Mouse (Mus musculus): ENCODE results near the gene Slc35b1. TPM values are rescaled to one million over a fixed set of nuclear protein-coding genes. Genes with fewer than 3 reads are reported as not detected.
A peak's percentile ranks its signal among the peaks of the same experiment; 100 is the strongest.
"Not testable (repeated sequence)": the region's sequence is repeated elsewhere in the genome, so short reads cannot be mapped to it uniquely, and the experiment has no call there.

Slc35b1 gene
- polyA plus RNA-seq, 1 experiment from 2014 or later: 130 TPM

DNA sequence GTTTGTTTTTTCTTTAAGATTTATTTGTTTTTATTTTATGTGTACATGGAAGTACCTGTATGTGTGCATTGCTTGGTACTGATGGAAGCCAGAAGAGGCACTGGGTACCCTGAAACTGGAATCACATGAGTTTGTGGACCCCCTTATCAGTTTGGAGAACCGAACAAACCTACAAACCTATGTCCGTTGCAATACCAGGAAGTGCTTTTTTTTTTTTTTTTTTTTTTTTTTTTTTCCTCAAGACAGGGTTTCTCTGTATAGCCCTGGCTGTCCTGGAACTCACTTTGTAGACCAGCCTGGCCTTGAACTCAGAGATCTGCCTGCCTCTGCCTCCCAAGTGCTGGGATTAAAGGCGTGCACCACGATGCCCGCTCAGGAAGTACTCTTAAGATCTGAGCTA, 21.9 kb downstream of the Slc35b1 start:
- not testable (repeated sequence) for ATAC-seq (ENCODE audit: low FRiP score); H3K27me3 ChIP-seq (ENCODE audit: control insufficient read depth, insufficient read depth, low read length); H3K27ac ChIP-seq (ENCODE audit: low read depth, low read length); H3K9me3 ChIP-seq (ENCODE audit: control insufficient read depth, low read length); H3K4me3 ChIP-seq (ENCODE audit: low read depth, low read length); H3K9ac ChIP-seq (ENCODE audit: low read length); H3K4me1 ChIP-seq (ENCODE audit: control insufficient read depth, insufficient read depth, low read length); H3K36me3 ChIP-seq (ENCODE audit: control insufficient read depth, insufficient read depth, low read length); H3K4me2 ChIP-seq; DNase-seq (ENCODE audit: low spot score, missing footprints)
- WGBS: 91% methylated on average over 5 of the region's 5 CpGs

GRCm38 (mm10) chr11:95409450-95410112, 25.1 kb downstream of the Slc35b1 start:
- Histone ChIP-seq H3K9ac (ENCODE audit: low read length) (no peak overlapping the region), H3K27me3 (ENCODE audit: control insufficient read depth, insufficient read depth, low read length) (peaks cover 6% of the 10 kb centered on the region; the same call in 1 of the 2 replicates), H3K27ac (ENCODE audit: low read depth, low read length) (no peak overlapping the region), H3K4me1 (ENCODE audit: control insufficient read depth, insufficient read depth, low read length) (no peaks in the 10 kb centered on the region), H3K9me3 (ENCODE audit: control insufficient read depth, low read length) (no peaks in the 10 kb centered on the region), H3K4me2 (no peak overlapping the region), H3K4me3 (ENCODE audit: low read depth, low read length) (no peak overlapping the region), H3K36me3 (ENCODE audit: control insufficient read depth, insufficient read depth, low read length) (no peaks in the 10 kb centered on the region)
- ATAC-seq (ENCODE audit: low FRiP score): no peak
- WGBS: 87% methylated on average over 10 of the region's 10 CpGs
- DNase-seq (ENCODE audit: low spot score, missing footprints): no peak

DNA sequence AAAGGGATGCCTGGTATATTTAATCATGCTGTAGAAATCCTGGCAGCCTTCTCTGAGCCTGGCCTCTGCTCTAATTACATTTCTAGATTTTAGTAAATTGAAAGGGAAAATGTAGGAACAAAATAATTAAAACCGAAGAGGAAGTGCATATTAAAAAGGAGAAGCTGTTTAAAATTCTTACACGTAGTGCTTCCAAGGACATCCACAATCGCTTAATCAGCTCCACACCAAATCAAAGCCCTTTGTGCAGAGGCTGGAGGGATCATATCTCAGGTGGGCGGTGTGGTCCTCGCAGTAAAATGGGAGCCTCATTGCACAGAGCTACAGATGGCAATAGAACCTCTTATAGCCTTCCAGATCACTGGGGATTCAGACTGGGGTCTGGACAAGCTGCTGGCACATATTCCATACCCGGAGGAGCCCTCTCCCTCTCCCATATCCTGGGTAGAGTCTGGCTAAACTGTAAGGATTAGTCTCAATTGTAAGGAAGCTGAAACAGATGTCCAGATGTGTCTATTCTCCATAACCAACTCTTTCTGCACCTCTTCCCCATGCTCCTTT, 27.0 kb downstream of the Slc35b1 start:
- H3K9me3 ChIP-seq (ENCODE audit: control insufficient read depth, low read length): no peaks in the 10 kb centered on the region
- H3K27me3 ChIP-seq (ENCODE audit: control insufficient read depth, insufficient read depth, low read length): peaks cover 6% of the 10 kb centered on the region; the same call in 1 of the 2 replicates
- no peak overlapping the region for H3K4me2 ChIP-seq
- H3K4me3 ChIP-seq (ENCODE audit: low read depth, low read length): no peak overlapping the region
- H3K9ac ChIP-seq (ENCODE audit: low read length): no peak overlapping the region
- H3K36me3 ChIP-seq (ENCODE audit: control insufficient read depth, insufficient read depth, low read length): no peaks in the 10 kb centered on the region
- 75% methylated on average over 6 of the region's 6 CpGs for WGBS
- H3K27ac ChIP-seq (ENCODE audit: low read depth, low read length): no peak overlapping the region
- peaks cover 11% of the 10 kb centered on the region for H3K4me1 ChIP-seq (ENCODE audit: control insufficient read depth, insufficient read depth, low read length)
- ATAC-seq (ENCODE audit: low FRiP score) (no peak), DNase-seq (ENCODE audit: low spot score, missing footprints) (no peak)

GRCm38 (mm10) chr11:95412615-95413014, 28.1 kb downstream of the Slc35b1 start:
- H3K4me1 ChIP-seq (ENCODE audit: control insufficient read depth, insufficient read depth, low read length): peaks cover 19% of the 10 kb centered on the region

GRCm38 (mm10) chr11:95413641-95414535, 29.4 kb downstream of the Slc35b1 start, which contains the start of gene Spop:
Gene Spop (plus strand): TSS chr11:95414080.
- 2% methylated on average over 45 of the region's 58 CpGs for WGBS
- ATAC-seq (ENCODE audit: low FRiP score): peak; percentile 83
- peaks cover 19% of the 10 kb centered on the region for H3K4me1 ChIP-seq (ENCODE audit: control insufficient read depth, insufficient read depth, low read length)

More at GRCm38 (mm10) chr11:95412615-95413014, 28.1 kb downstream of the Slc35b1 start:
- Histone ChIP-seq H3K9ac (ENCODE audit: low read length) (no peak overlapping the region), H3K4me2 (no peak overlapping the region), H3K4me3 (ENCODE audit: low read depth, low read length) (no peak overlapping the region), H3K9me3 (ENCODE audit: control insufficient read depth, low read length) (no peaks in the 10 kb centered on the region), H3K36me3 (ENCODE audit: control insufficient read depth, insufficient read depth, low read length) (no peaks in the 10 kb centered on the region), H3K27me3 (ENCODE audit: control insufficient read depth, insufficient read depth, low read length) (peaks cover 6% of the 10 kb centered on the region; the same call in 1 of the 2 replicates), H3K27ac (ENCODE audit: low read depth, low read length) (no peak overlapping the region)
- ATAC-seq (ENCODE audit: low FRiP score) (no peak), DNase-seq (ENCODE audit: low spot score, missing footprints) (no peak)
- 76% methylated on average over 3 of the region's 3 CpGs for WGBS

GRCm38 (mm10) chr11:95414536-95415161, 30.2 kb downstream of the Slc35b1 start:
- peak overlapping the region; percentile 77 for H3K9ac ChIP-seq (ENCODE audit: low read length)
- H3K36me3 ChIP-seq (ENCODE audit: control insufficient read depth, insufficient read depth, low read length): 0 out of 2 replicates have a peak, but pooled peaks cover 3% of the 10 kb centered on the region
- peak overlapping the region; percentile 91 for H3K27ac ChIP-seq (ENCODE audit: low read depth, low read length)
- peak; percentile 92 for ATAC-seq (ENCODE audit: low FRiP score)
- H3K4me2 ChIP-seq: peak overlapping the region; percentile 83
- H3K4me3 ChIP-seq (ENCODE audit: low read depth, low read length): peak overlapping the region; percentile 57
- peaks cover 6% of the 10 kb centered on the region; the same call in 1 of the 2 replicates for H3K27me3 ChIP-seq (ENCODE audit: control insufficient read depth, insufficient read depth, low read length)
- peaks cover 19% of the 10 kb centered on the region for H3K4me1 ChIP-seq (ENCODE audit: control insufficient read depth, insufficient read depth, low read length)
- DNase-seq (ENCODE audit: low spot score, missing footprints): peak; percentile 99
- no peaks in the 10 kb centered on the region for H3K9me3 ChIP-seq (ENCODE audit: control insufficient read depth, low read length)
- WGBS: under 1% methylated on average over 28 of the region's 28 CpGs

More at GRCm38 (mm10) chr11:95413641-95414535, 29.4 kb downstream of the Slc35b1 start, which contains the start of gene Spop:
- peak within 1 kb of the TSS; percentile 83 for H3K4me2 ChIP-seq
- H3K9me3 ChIP-seq (ENCODE audit: control insufficient read depth, low read length): no peaks in the 10 kb centered on the region
- peak within 1 kb of the TSS; percentile 57 for H3K4me3 ChIP-seq (ENCODE audit: low read depth, low read length)
- peak within 1 kb of the TSS; percentile 77 for H3K9ac ChIP-seq (ENCODE audit: low read length)
- H3K36me3 ChIP-seq (ENCODE audit: control insufficient read depth, insufficient read depth, low read length): 0 out of 2 replicates have a peak, but pooled peaks cover 3% of the 10 kb centered on the region
- DNase-seq (ENCODE audit: low spot score, missing footprints): peak; percentile 99
- H3K27me3 ChIP-seq (ENCODE audit: control insufficient read depth, insufficient read depth, low read length): peaks cover 6% of the 10 kb centered on the region; the same call in 1 of the 2 replicates
- peak within 1 kb of the TSS; percentile 91 for H3K27ac ChIP-seq (ENCODE audit: low read depth, low read length)

DNA sequence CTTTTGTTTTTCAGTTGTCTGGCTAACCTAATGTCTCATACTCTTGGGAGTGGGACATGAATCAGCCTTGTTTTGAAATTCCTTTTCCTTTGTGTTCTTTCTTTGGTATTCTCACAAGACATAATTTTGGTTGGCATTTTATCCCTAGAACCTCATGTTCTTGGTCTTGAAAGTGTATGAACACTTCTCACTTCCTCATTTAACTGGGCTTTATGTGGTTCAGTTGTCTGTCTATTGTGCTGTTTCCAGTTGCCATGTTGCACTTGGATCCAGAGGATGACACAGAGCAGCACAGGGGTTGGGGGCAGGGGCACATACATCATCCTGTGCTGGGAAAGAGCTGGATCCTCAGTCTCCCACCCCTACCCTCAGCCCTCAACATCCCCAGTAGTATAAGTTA, 31.4 kb downstream of the Slc35b1 start:
- H3K9ac ChIP-seq (ENCODE audit: low read length): peak overlapping the region; percentile 39; the same call in 1 of the 2 replicates
- peaks cover 6% of the 10 kb centered on the region; the same call in 1 of the 2 replicates for H3K27me3 ChIP-seq (ENCODE audit: control insufficient read depth, insufficient read depth, low read length)
- H3K4me2 ChIP-seq: peak overlapping the region; percentile 83
- peak overlapping the region; percentile 57 for H3K4me3 ChIP-seq (ENCODE audit: low read depth, low read length)
- H3K9me3 ChIP-seq (ENCODE audit: control insufficient read depth, low read length): no peaks in the 10 kb centered on the region
- DNase-seq (ENCODE audit: low spot score, missing footprints) (no peak), ATAC-seq (ENCODE audit: low FRiP score) (no peak)
- H3K36me3 ChIP-seq (ENCODE audit: control insufficient read depth, insufficient read depth, low read length): 0 out of 2 replicates have a peak, but pooled peaks cover 3% of the 10 kb centered on the region
- H3K4me1 ChIP-seq (ENCODE audit: control insufficient read depth, insufficient read depth, low read length): peaks cover 19% of the 10 kb centered on the region
- H3K27ac ChIP-seq (ENCODE audit: low read depth, low read length): peak overlapping the region; percentile 91

- no peak for ATAC-seq (ENCODE audit: low FRiP score)
- Histone ChIP-seq H3K27me3 (ENCODE audit: control insufficient read depth, insufficient read depth, low read length) (peaks cover 6% of the 10 kb centered on the region; the same call in 1 of the 2 replicates), H3K36me3 (ENCODE audit: control insufficient read depth, insufficient read depth, low read length) (0 out of 2 replicates have a peak, but pooled peaks cover 3% of the 10 kb centered on the region), H3K4me1 (ENCODE audit: control insufficient read depth, insufficient read depth, low read length) (peaks cover 19% of the 10 kb centered on the region), H3K27ac (ENCODE audit: low read depth, low read length) (no peak overlapping the region), H3K4me2 (no peak overlapping the region), H3K4me3 (ENCODE audit: low read depth, low read length) (no peak overlapping the region), H3K9me3 (ENCODE audit: control insufficient read depth, low read length) (no peaks in the 10 kb centered on the region), H3K9ac (ENCODE audit: low read length) (no peak overlapping the region)
- DNase-seq (ENCODE audit: low spot score, missing footprints): no peak
- WGBS: 88% methylated on average over 5 of the region's 5 CpGs
These were observed 32.8 kb downstream of the Slc35b1 start for GRCm38 (mm10) chr11:95417341-95417740.
